Mouse (Mus musculus) mesoderm, embryonic 11.5 days (tissue): ENCODE measurements at regions not wholly inside any gene's neighbourhood (a gene's known extent, or its start where the extent isn't known, plus 50 kb on each side); places are given as distances from the start of the nearest gene placed in this dataset.

Experiments used
- DNase-seq: peaks from one replicate; pipeline ENCODE4 v3.0.0-alpha.2; 2012; ENCODE audit warnings: low read depth, low spot score

DNA sequence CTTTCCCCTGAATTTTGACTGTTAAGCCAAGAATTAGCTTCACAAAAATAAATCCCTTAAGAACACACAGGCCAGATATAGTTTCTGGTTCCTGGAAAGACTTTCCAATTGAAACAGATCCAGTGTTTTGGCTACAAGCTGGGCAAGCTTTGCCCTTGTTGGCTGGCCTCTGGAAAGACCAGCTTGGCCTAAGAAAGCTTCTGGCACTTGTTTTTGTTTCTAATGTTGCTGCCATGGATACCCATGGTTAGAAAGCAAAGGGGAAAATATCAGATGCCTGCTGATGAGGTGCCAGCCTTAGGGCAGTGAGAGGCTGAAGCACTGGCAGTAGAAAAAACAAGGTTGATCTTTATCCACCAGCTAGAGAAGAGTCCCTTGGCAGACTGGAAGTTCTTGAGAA, 228.2 kb downstream of the Klhl13 start:
- DNase-seq, result no peak

DNA sequence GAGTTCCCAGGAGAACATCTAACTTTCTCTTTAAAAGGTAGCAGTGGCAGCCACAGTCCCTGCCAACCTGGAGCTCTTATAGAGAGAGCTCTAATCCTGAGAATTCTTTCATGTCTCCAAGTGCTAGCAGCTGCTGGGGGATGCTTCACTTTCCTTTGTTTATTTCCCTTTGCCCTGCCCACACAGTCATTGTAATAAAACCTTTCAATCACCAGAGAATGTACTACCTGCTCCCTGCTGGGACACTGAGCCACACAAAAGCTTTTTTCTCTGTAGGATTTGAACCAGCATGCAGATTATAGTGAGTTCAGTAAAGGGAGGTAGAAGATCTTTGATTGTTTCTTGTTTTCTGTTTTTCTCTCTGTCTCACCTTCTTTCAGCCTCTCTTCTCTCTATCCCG, 269.0 kb downstream of the Klhl13 start:
- DNase-seq, result peak; percentile 13

DNA sequence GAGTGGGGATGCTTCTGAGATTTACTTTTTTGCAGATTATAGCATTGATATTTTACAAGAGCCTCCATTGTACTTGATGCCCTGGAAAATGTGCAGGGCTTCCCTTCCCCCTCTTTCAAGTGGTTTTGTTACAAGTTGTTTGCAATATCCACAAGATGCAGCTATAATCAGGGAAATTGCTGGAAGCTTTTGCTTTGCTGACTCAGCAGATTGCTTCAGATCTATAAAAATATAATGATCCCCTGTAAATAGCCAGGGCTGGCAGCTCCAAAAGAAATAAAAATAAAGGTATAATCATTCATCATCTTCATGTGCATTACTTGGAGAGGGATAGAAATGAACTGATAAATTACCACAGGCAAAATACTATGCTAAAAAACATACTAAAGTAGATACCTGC, 272.1 kb downstream of the Klhl13 start:
- no peak for DNase-seq

DNA sequence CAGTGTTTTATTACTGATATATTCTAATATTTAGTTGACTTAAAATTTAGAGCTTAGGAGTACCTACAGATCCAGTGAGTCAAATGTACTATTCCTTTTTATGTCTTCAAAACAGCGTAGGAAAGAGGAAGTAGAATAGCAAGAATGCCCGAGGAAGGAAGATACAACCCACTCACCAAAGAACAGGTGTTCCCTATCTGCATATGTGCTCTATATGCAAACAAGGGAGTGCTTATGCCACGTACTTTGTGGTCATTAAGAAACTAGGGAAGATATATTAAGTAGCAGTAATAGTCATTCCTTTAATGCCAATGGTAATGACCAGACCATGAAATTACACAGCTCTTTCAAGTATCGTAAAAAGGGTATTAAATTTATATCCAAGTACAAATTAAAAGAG, 298.4 kb downstream of the Klhl13 start:
- DNase-seq, result no peak

DNA sequence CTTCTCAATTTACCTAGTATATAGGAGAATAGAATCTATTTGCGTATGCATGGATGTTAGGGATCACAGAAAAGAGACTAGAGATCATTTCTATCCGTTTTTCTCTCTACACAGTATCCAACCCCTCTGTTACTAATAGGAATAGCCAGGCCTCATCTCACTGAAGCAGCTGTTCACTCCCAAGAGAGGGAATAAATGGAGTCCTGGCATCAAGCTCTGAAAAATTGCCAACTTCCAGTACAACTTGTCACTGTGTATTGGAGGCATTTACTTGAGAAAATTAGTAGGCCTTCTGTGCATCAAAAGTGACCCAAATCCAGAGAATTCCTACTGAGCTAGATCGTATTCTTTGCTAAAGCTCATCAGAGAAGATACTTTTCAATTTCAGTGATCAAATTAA, 337.3 kb downstream of the Klhl13 start:
- DNase-seq, result no peak

DNA sequence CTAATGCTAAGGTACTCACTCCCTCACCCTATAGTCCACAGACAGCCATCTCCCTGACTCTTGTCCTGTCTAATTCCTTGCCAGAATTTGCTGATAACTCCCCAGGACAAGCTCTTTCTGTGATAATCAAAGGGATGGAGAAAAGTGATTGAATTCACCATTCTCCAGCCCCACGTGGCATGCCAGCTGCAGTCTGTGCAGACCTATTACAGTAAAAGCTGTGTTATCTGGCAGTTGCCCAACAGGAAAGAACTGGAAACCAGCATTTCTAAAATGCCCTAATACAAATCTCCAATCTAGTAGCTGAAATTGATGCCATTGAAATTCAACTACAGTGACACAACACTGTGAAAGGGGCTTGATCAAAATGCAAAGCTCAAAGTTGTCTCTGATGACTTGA, 349.3 kb downstream of the Klhl13 start:
- no peak for DNase-seq

DNA sequence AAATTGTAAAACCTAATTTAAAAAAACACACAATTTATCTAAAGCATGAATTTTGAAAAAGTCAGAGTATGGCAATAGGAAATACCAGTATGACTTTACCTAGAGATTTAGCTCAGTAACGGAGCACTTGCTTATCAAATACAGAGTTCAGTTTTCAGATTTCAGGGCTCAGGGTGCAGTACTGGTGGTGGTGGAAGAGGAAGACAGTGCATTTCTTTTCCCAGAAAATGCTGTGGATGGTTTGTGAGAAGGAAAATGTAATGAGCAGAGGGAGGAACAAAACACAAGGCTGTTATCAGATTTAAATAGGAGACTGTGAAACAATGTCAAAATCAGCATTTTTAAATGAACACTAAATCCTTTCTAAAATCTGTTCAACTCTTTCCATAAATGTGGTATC, 349.8 kb downstream of the Klhl13 start:
- no peak for DNase-seq
